Mouse (Mus musculus) testis, adult 2 months (tissue): Measurements from ENCODE around the gene Bmp5.

Experiments
- CTCF ChIP-seq: fragments of 200-500 bp; IDR thresholded peaks from 2 replicates; pipeline ENCODE4 v1.5.1; 2012; ENCODE audit warnings: low read depth, mild to moderate bottlenecking, inconsistent platforms, low read length, moderate library complexity; ENCODE audit not compliant: control insufficient read depth, insufficient read depth, insufficient replicate concordance
- POLR2A ChIP-seq: fragments of 200-500 bp; IDR thresholded peaks from 2 replicates; pipeline ENCODE4 v1.6.1; 2012; ENCODE audit warnings: low read depth, mild to moderate bottlenecking, inconsistent platforms, low read length, moderate library complexity; ENCODE audit not compliant: control insufficient read depth

GRCm38 (mm10) chr9:75780558-75781276 lies 5.6 kb downstream of the Bmp5 start:
- TF ChIP-seq POLR2A (no peak), CTCF (no peak)
